Mouse (Mus musculus) embryo, embryonic 10.5 days (tissue): ENCODE data around the gene C1s2.
"Not testable (repeated sequence)": the region's sequence is repeated elsewhere in the genome, so short reads cannot be mapped to it uniquely, and the experiment has no call there.

Source experiments
- DNase-seq: peaks from one replicate; pipeline ENCODE4 v3.0.0-alpha.2; 2015; ENCODE audit warnings: low spot score

C1s2 gene

GRCm38 (mm10) chr6:124640041-124640440, 4.2 kb upstream of the C1s2 start:
- DNase-seq = no peak

GRCm38 (mm10) chr6:124636858-124637460, 1.1 kb upstream of the C1s2 start:
- not testable (repeated sequence) for DNase-seq

GRCm38 (mm10) chr6:124630763-124631162, 5.1 kb downstream of the C1s2 start:
- no peak for DNase-seq

GRCm38 (mm10) chr6:124626184-124626583, 9.7 kb downstream of the C1s2 start:
- not testable (repeated sequence) for DNase-seq

GRCm38 (mm10) chr6:124625612-124626011, 10.3 kb downstream of the C1s2 start:
- no peak for DNase-seq

GRCm38 (mm10) chr6:124602031-124602430, 33.9 kb downstream of the C1s2 start:
- DNase-seq = no peak

- no peak for DNase-seq
These were observed 42.8 kb downstream of the C1s2 start for GRCm38 (mm10) chr6:124593121-124593520.

- DNase-seq = no peak
These were observed 43.6 kb downstream of the C1s2 start for GRCm38 (mm10) chr6:124592186-124592700.

- no peak for DNase-seq
These were observed 47.1 kb downstream of the C1s2 start for GRCm38 (mm10) chr6:124588771-124589170.

GRCm38 (mm10) chr6:124586266-124586665, 49.6 kb downstream of the C1s2 start:
- no peak for DNase-seq

GRCm38 (mm10) chr6:124585761-124586160, 50.1 kb downstream of the C1s2 start:
- DNase-seq = no peak

GRCm38 (mm10) chr6:124584935-124585334, 51.0 kb downstream of the C1s2 start:
- DNase-seq = no peak

- no peak for DNase-seq
These were observed 53.7 kb downstream of the C1s2 start for GRCm38 (mm10) chr6:124582231-124582630.

- not testable (repeated sequence) for DNase-seq
These were observed 55.7 kb downstream of the C1s2 start for GRCm38 (mm10) chr6:124580155-124580554.

- DNase-seq = not testable (repeated sequence)
These were observed 60.7 kb downstream of the C1s2 start for GRCm38 (mm10) chr6:124575155-124575678.
